Mouse (Mus musculus) yolk sac, embryonic 10.5 days (tissue): ENCODE data around the gene Mrpl33.
A peak's percentile ranks its signal among the peaks of the same experiment; 100 is the strongest.

Source experiments
- DNase-seq: peaks from one replicate; pipeline ENCODE4 v3.0.0-alpha.2; 2017; ENCODE audit warnings: low spot score

Mrpl33 gene

DNA sequence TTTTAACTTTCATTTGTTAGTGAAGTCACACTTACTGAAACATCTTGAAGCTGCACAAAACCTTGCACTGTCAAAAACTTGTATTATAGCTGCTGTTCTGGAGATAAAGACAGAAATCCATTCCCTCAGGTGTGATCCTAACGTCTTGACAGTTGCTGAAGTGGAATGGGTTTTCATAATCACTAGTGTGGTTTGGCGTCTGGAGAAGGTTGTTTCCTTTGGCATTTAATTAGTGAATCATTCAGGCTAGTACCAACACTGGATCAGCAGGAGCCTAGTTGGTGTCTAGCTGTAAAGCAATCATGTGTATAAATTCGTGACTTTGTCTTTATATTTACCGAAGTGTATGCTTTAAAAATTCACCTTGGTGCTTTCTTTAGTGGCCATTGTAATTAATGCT lies 102.2 kb downstream of the Mrpl33 start:
- no peak for DNase-seq

DNA sequence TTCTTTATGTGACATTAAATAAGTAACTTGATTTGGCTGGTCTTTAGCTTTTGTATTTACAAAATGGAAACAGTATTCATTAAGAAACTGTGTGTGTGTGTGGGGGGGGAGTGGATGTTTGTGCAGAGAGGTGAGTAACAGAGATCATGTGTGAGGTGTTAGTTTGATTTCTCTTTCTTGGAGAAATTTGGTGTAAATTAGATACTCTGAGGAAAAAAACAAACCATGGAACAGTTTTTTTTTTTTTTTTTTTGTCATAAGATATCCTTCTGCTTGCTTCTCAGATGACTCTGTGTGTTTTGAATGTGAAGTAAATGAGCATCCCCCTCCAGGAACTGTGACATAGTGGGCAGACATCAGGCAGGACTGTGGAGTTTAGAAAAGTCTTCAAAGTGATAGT lies 102.7 kb downstream of the Mrpl33 start:
- no peak for DNase-seq

GRCm38 (mm10) chr5:31704971-31705370 lies 108.2 kb downstream of the Mrpl33 start:
- DNase-seq = no peak

- DNase-seq = no peak
Measured at GRCm38 (mm10) chr5:31706826-31707225, 110.1 kb downstream of the Mrpl33 start.

DNA sequence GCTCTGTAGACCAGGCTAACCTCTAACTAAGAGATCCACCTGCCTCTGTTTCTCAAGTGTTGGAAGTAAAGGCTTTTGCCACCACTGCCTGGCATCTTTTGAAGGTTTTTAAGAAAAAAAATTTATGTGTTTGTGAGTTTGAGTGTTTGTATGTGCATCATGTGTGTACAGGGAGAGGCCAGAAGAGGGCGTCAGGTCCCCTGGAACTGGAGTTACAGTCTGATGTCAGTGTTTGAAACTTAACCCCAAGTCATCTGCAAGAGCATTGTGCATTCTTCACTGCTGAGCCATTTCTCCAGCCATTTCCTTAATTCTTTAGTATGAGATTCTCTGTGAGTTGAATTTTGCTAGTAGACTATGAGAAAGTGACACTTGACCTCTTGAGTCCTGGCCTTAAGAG lies 112.7 kb downstream of the Mrpl33 start:
- DNase-seq = no peak

DNA sequence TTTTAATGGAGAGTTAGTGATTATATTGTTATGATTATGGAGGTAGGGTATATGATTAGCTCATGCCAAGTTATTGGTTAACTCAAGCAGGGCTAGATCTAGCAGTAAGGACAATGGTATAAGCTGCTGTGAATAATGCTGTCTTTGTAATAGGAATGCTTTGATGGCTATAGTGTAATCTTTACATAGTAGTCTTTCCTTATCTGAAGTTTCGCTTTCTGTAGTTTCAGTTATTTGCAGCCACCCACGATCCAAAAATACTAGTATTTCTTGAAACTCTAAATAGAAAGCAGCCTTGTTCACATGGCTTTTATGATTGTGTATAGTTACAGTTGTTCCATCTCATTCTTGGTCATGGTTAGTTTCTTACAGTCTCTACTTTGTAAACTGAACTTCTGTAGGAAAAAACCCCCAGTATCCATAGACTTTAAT lies 116.6 kb downstream of the Mrpl33 start:
- no peak for DNase-seq

GRCm38 (mm10) chr5:31713841-31714264 lies 117.1 kb downstream of the Mrpl33 start:
- DNase-seq = peak; percentile 31
